In genomic region chr7:141437178-141438120, GRCm38 (mm10) we compare ENCODE assay signal across 8 mouse cellular contexts. TPM values are rescaled to one million over a fixed set of nuclear protein-coding genes. Genes with fewer than 3 reads are reported as not detected.
A peak's percentile ranks its signal among the peaks of the same experiment; 100 is the strongest.
DNase-seq lines count a peak whose midpoint lies in the region; ATAC-seq lines count a peak whose summit lies in the region.

TSS of gene Slc25a22 (minus strand) at chr7:141437892.

- H3K9ac ChIP-seq in intestine, embryonic 15.5 days, result peak within 1 kb of the TSS; percentile 73
- peak within 1 kb of the TSS; percentile 72 for H3K9ac ChIP-seq in limb, embryonic 11.5 days (ENCODE audit: low read length)
- peak within 1 kb of the TSS; percentile 78 for H3K9ac ChIP-seq in midbrain, embryonic 12.5 days (replicated peaks)

- peaks cover 71% of the 10 kb centered on the region for H3K4me1 ChIP-seq in embryonic facial prominence, embryonic 10.5 days
- H3K4me1 ChIP-seq in intestine, embryonic 15.5 days (replicated peaks), result peaks cover 50% of the 10 kb centered on the region
- peaks cover 18% of the 10 kb centered on the region for H3K4me1 ChIP-seq in limb, embryonic 11.5 days (ENCODE audit: control insufficient read depth, insufficient read depth, low read length)
- peaks cover 60% of the 10 kb centered on the region for H3K4me1 ChIP-seq in midbrain, embryonic 12.5 days

- H3K27ac ChIP-seq in embryonic facial prominence, embryonic 10.5 days (replicated peaks), result peak within 1 kb of the TSS; percentile 88
- H3K27ac ChIP-seq in intestine, embryonic 15.5 days, result peak within 1 kb of the TSS; percentile 64; the same call in 1 of the 2 replicates
- no peak within 1 kb of the TSS for H3K27ac ChIP-seq in limb, embryonic 11.5 days (replicated peaks; ENCODE audit: low read depth, low read length)
- H3K27ac ChIP-seq in midbrain, embryonic 12.5 days (replicated peaks), result peak within 1 kb of the TSS; percentile 63

- ATAC-seq in intestine, embryonic 15.5 days, result peak; percentile 87
- ATAC-seq in limb, embryonic 11.5 days (ENCODE audit: insufficient number of reproducible peaks, low FRiP score, low TSS enrichment, low read depth), result peak; percentile 48
- ATAC-seq in midbrain, embryonic 12.5 days (ENCODE audit: low FRiP score, low read depth), result peak; percentile 73

- peak; percentile 77 for DNase-seq in 416B (ENCODE audit: low read depth)
- DNase-seq in adrenal gland, postnatal 10 days, result peak; percentile 90
- peak; percentile 89 for DNase-seq in embryonic facial prominence, embryonic 10.5 days (ENCODE audit: low spot score)
- peak; percentile 62 to 84 for DNase-seq in gastrocnemius, postnatal 4 days (ENCODE audit: low spot score in 2 of 2)
- DNase-seq in limb, embryonic 11.5 days (ENCODE audit: low spot score), result peak; percentile 90
- DNase-seq in spleen, postnatal 10 days (ENCODE audit: low spot score in 2 of 2), result peak; percentile 83 to 89

- peaks cover 69% of the 10 kb centered on the region for H3K36me3 ChIP-seq in embryonic facial prominence, embryonic 10.5 days (replicated peaks)
- peaks cover 11% of the 10 kb centered on the region; the same call in 1 of the 2 replicates for H3K36me3 ChIP-seq in intestine, embryonic 15.5 days
- H3K36me3 ChIP-seq in limb, embryonic 11.5 days (ENCODE audit: control insufficient read depth, insufficient read depth, low read length), result peaks cover 20% of the 10 kb centered on the region
- H3K36me3 ChIP-seq in midbrain, embryonic 12.5 days, result peaks cover 34% of the 10 kb centered on the region

- no peaks in the 10 kb centered on the region for H3K9me3 ChIP-seq in embryonic facial prominence, embryonic 10.5 days
- no peaks in the 10 kb centered on the region for H3K9me3 ChIP-seq in intestine, embryonic 15.5 days
- no peaks in the 10 kb centered on the region for H3K9me3 ChIP-seq in limb, embryonic 11.5 days (ENCODE audit: control insufficient read depth, low read length)
- H3K9me3 ChIP-seq in midbrain, embryonic 12.5 days, result no peaks in the 10 kb centered on the region

- H3K4me3 ChIP-seq in embryonic facial prominence, embryonic 10.5 days, result peak within 1 kb of the TSS; percentile 66
- H3K4me3 ChIP-seq in intestine, embryonic 15.5 days (replicated peaks), result peak within 1 kb of the TSS; percentile 60
- peak within 1 kb of the TSS; percentile 43 for H3K4me3 ChIP-seq in limb, embryonic 11.5 days (ENCODE audit: low read depth, low read length)
- H3K4me3 ChIP-seq in midbrain, embryonic 12.5 days, result peak within 1 kb of the TSS; percentile 65

- H3K27me3 ChIP-seq in embryonic facial prominence, embryonic 10.5 days (replicated peaks; ENCODE audit: low read depth, poor library complexity, severe bottlenecking), result no peaks in the 10 kb centered on the region
- no peaks in the 10 kb centered on the region for H3K27me3 ChIP-seq in intestine, embryonic 15.5 days (replicated peaks)
- no peaks in the 10 kb centered on the region for H3K27me3 ChIP-seq in limb, embryonic 11.5 days (ENCODE audit: control insufficient read depth, insufficient read depth, low read length)
- no peaks in the 10 kb centered on the region; the same call in 1 of the 2 replicates for H3K27me3 ChIP-seq in midbrain, embryonic 12.5 days

- peak within 1 kb of the TSS; percentile 94 for H3K4me2 ChIP-seq in intestine, embryonic 15.5 days (replicated peaks)
- H3K4me2 ChIP-seq in limb, embryonic 11.5 days (ENCODE audit: low read depth, severe bottlenecking), result peak within 1 kb of the TSS; percentile 88
- peak within 1 kb of the TSS; percentile 89 for H3K4me2 ChIP-seq in midbrain, embryonic 12.5 days (replicated peaks)

- WGBS in embryonic facial prominence, embryonic 10.5 days, result 6% methylated on average over 53 of the region's 53 CpGs
- 6% methylated on average over 52 of the region's 53 CpGs for WGBS in intestine, embryonic 15.5 days
- 6% methylated on average over 53 of the region's 53 CpGs for WGBS in limb, embryonic 11.5 days
- WGBS in midbrain, embryonic 12.5 days, result 5% methylated on average over 53 of the region's 53 CpGs

RNA-seq across cellular contexts. Expression of gene Slc25a22, which starts in this region (rescaled TPM):
- total RNA-seq in adrenal gland, postnatal 10 days (2021), result 10 to 100 TPM; 60.2 to 74.3 TPM
- 49.3 and 52.2 TPM in 2 replicates for polyA plus RNA-seq in embryonic facial prominence, embryonic 10.5 days (2016; fragmentation: Nextera tagmentation; extraction: Ambion mirVana)
- total RNA-seq in gastrocnemius, postnatal 4 days (2021), result 10 to 100 TPM; 16.4 to 25.2 TPM
- polyA plus RNA-seq in intestine, embryonic 15.5 days (2015; fragmentation: Nextera tagmentation; extraction: Ambion mirVana), result 28.5 and 33.1 TPM in 2 replicates
- polyA plus RNA-seq in limb, embryonic 11.5 days (2014; fragmentation: Nextera tagmentation; extraction: Ambion mirVana), result 34.8 and 37.1 TPM in 2 replicates
- 52.6 and 52.7 TPM in 2 replicates for polyA plus RNA-seq in midbrain, embryonic 12.5 days (2016; fragmentation: Nextera tagmentation; extraction: Ambion mirVana)
